Mouse (Mus musculus) olfactory bulb, adult 2 months (tissue): Measurements from ENCODE around the gene Elovl3.

Experiments used
- CTCF ChIP-seq: fragments of 200-500 bp; IDR thresholded peaks from 2 replicates; pipeline ENCODE4 v1.5.1; 2012; ENCODE audit warnings: low read depth, mild to moderate bottlenecking, low read length, moderate library complexity; ENCODE audit not compliant: insufficient read depth
- POLR2A ChIP-seq: fragments of 200-500 bp; IDR thresholded peaks from 2 replicates; pipeline ENCODE4 v1.6.1; 2012; ENCODE audit warnings: mild to moderate bottlenecking, low read depth, low read length, moderate library complexity; ENCODE audit not compliant: insufficient read depth

GRCm38 (mm10) chr19:46131694-46132525, at the start of gene Elovl3:
- no peak for TF ChIP-seq POLR2A
- no peak for TF ChIP-seq CTCF
